Mouse (Mus musculus): Measurements from ENCODE around the gene Ift22. TPM values are rescaled to one million over a fixed set of nuclear protein-coding genes. Genes with fewer than 3 reads are reported as not detected.
"Not testable (repeated sequence)": the region's sequence is repeated elsewhere in the genome, so short reads cannot be mapped to it uniquely, and the experiment has no call there.

The Ift22 gene
- polyA plus RNA-seq, 1 experiment from 2014 or later: 45.9 TPM

DNA sequence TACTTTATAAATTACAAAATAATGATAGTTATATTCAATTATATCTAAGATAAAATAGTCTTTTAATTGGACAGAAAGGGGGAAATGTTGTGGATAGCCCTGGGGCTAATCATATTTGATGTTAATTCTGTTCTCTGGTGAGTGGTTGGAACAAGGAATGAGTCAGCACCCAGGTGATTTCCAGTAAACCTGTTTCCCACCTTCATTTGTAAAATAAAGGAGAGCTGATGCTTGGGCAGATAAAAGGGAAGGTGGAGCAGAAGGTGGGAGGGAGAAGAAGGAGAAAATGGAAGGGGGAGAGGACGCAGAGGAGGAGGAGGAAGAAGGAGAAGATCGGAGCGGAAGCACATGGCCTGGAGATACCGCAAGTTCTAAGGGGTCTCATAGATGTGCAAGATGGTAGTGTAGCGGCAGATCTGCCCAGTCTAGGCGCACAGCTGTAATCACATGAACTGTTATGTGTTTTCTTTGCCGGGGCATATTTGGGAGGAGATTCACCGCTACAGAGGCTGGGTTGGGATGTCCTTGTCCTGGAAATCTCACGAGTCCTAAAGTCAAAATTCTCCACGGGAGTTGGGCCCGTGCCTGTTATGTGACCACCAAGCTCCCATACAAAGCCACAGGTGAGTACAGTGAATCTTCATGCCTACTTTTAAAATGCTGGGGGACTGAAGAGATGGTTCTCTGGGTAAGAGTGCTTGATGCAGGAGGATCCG is 33.1 kb downstream of the Ift22 start:
- H3K27me3 ChIP-seq (ENCODE audit: control insufficient read depth, insufficient read depth, low read length): no peaks in the 10 kb centered on the region
- H3K9me3 ChIP-seq (ENCODE audit: control insufficient read depth, low read length): no peaks in the 10 kb centered on the region
- no peak overlapping the region for H3K9ac ChIP-seq (ENCODE audit: low read length)
- peaks cover 0 to 2% of the 10 kb centered on the region in 2 experiments; a peak in 1 of 4 replicates for H3K4me1 ChIP-seq (ENCODE audit: control insufficient read depth in 2 of 2, insufficient read depth in 2 of 2, low read length in 2 of 2)
- ATAC-seq (ENCODE audit: insufficient number of reproducible peaks, insufficient read depth, low FRiP score, low read depth): no peak
- H3K36me3 ChIP-seq (ENCODE audit: control insufficient read depth, insufficient read depth, low read length): no peaks in the 10 kb centered on the region
- WGBS: 81% methylated on average over 12 of the region's 12 CpGs
- H3K4me2 ChIP-seq (ENCODE audit: low read length): no peak overlapping the region
- H3K4me3 ChIP-seq (ENCODE audit: control insufficient read depth in 1 of 2, insufficient read depth in 1 of 2, low read depth in 1 of 2, low read length in 2 of 2): no peak overlapping the region
- no peak overlapping the region for H3K27ac ChIP-seq (replicated peaks in 1 of 2; ENCODE audit: control insufficient read depth in 1 of 2, insufficient read depth in 1 of 2, low read depth in 2 of 2, low read length in 2 of 2)

GRCm38 (mm10) chr5:136942781-136943180 is 34.8 kb downstream of the Ift22 start:
- Histone ChIP-seq H3K4me2 (ENCODE audit: low read length) (no peak overlapping the region), H3K36me3 (ENCODE audit: control insufficient read depth, insufficient read depth, low read length) (no peaks in the 10 kb centered on the region), H3K4me3 (ENCODE audit: control insufficient read depth in 1 of 2, insufficient read depth in 1 of 2, low read depth in 1 of 2, low read length in 2 of 2) (no peak overlapping the region), H3K27ac (replicated peaks in 1 of 2; ENCODE audit: control insufficient read depth in 1 of 2, insufficient read depth in 1 of 2, low read depth in 2 of 2, low read length in 2 of 2) (no peak overlapping the region), H3K9me3 (ENCODE audit: control insufficient read depth, low read length) (no peaks in the 10 kb centered on the region), H3K9ac (ENCODE audit: low read length) (no peak overlapping the region), H3K27me3 (ENCODE audit: control insufficient read depth, insufficient read depth, low read length) (no peaks in the 10 kb centered on the region), H3K4me1 (ENCODE audit: control insufficient read depth in 2 of 2, insufficient read depth in 2 of 2, low read length in 2 of 2) (peaks cover 0 to 2% of the 10 kb centered on the region in 2 experiments; a peak in 1 of 4 replicates)
- ATAC-seq (ENCODE audit: insufficient number of reproducible peaks, insufficient read depth, low FRiP score, low read depth): no peak
- WGBS: 62% methylated on average over 3 of the region's 3 CpGs

- 81% methylated on average over 2 of the region's 2 CpGs for WGBS
- Histone ChIP-seq H3K27ac (replicated peaks in 1 of 2; ENCODE audit: control insufficient read depth in 1 of 2, insufficient read depth in 1 of 2, low read depth in 2 of 2, low read length in 2 of 2) (no peak overlapping the region), H3K9me3 (ENCODE audit: control insufficient read depth, low read length) (no peaks in the 10 kb centered on the region), H3K4me2 (ENCODE audit: low read length) (no peak overlapping the region), H3K4me1 (ENCODE audit: control insufficient read depth in 2 of 2, insufficient read depth in 2 of 2, low read length in 2 of 2) (peaks cover 0 to 2% of the 10 kb centered on the region in 2 experiments; a peak in 1 of 4 replicates), H3K36me3 (ENCODE audit: control insufficient read depth, insufficient read depth, low read length) (no peaks in the 10 kb centered on the region), H3K9ac (ENCODE audit: low read length) (no peak overlapping the region), H3K4me3 (ENCODE audit: control insufficient read depth in 1 of 2, insufficient read depth in 1 of 2, low read depth in 1 of 2, low read length in 2 of 2) (no peak overlapping the region), H3K27me3 (ENCODE audit: control insufficient read depth, insufficient read depth, low read length) (no peaks in the 10 kb centered on the region)
- no peak for ATAC-seq (ENCODE audit: insufficient number of reproducible peaks, insufficient read depth, low FRiP score, low read depth)
These were observed 35.4 kb downstream of the Ift22 start for GRCm38 (mm10) chr5:136943382-136943781.

DNA sequence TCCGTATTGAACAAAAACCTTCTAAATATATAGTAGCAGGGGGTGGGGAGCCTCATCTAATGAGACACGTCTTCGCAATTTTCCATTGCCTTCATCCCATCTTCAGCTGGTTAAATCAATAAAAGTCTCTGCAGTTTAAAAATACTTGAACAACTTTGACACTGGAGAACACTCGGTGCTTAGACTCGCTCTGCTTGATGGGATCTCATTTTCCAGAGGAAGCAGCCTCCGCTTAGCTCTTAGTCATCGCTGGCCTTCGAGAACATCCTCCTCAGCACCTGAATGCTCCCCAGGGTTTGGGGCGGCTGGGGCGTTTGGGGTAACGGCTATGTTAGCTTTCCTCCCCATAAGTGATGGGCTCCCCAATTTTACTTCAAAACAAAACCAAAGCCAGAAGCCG is 37.1 kb downstream of the Ift22 start:
- Histone ChIP-seq H3K36me3 (ENCODE audit: control insufficient read depth, insufficient read depth, low read length) (no peaks in the 10 kb centered on the region), H3K4me3 (ENCODE audit: control insufficient read depth in 1 of 2, insufficient read depth in 1 of 2, low read depth in 1 of 2, low read length in 2 of 2) (no peak overlapping the region), H3K9me3 (ENCODE audit: control insufficient read depth, low read length) (no peaks in the 10 kb centered on the region), H3K4me1 (ENCODE audit: control insufficient read depth in 2 of 2, insufficient read depth in 2 of 2, low read length in 2 of 2) (peaks cover 0 to 2% of the 10 kb centered on the region in 2 experiments; a peak in 1 of 4 replicates), H3K9ac (ENCODE audit: low read length) (no peak overlapping the region), H3K27me3 (ENCODE audit: control insufficient read depth, insufficient read depth, low read length) (no peaks in the 10 kb centered on the region), H3K4me2 (ENCODE audit: low read length) (no peak overlapping the region), H3K27ac (replicated peaks in 1 of 2; ENCODE audit: control insufficient read depth in 1 of 2, insufficient read depth in 1 of 2, low read depth in 2 of 2, low read length in 2 of 2) (no peak overlapping the region)
- WGBS: 65% methylated on average over 12 of the region's 12 CpGs
- no peak for ATAC-seq (ENCODE audit: insufficient number of reproducible peaks, insufficient read depth, low FRiP score, low read depth)

DNA sequence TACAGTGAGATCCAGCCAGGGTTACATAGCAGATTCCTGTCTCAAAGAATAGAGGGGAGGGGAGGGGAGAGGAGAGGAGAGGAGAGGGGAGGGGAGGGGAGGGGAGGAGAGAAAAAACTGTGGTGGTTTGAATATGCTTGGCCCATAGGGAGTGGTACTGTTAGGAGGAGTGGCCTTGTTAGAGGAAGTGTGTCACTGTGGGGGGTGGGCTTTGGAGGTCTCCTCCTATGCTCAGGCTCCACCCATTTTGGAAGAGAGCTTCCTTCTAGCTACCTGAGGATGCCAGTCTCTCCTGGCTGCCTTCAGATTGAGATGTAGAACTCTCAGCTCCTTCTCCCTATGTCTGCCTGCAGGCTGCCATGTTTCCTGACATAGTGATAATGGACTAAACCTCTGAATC is 39.9 kb downstream of the Ift22 start:
- H3K9me3 ChIP-seq (ENCODE audit: control insufficient read depth, low read length): no peaks in the 10 kb centered on the region
- H3K27me3 ChIP-seq (ENCODE audit: control insufficient read depth, insufficient read depth, low read length): no peaks in the 10 kb centered on the region
- no peak for ATAC-seq (ENCODE audit: insufficient number of reproducible peaks, insufficient read depth, low FRiP score, low read depth)

DNA sequence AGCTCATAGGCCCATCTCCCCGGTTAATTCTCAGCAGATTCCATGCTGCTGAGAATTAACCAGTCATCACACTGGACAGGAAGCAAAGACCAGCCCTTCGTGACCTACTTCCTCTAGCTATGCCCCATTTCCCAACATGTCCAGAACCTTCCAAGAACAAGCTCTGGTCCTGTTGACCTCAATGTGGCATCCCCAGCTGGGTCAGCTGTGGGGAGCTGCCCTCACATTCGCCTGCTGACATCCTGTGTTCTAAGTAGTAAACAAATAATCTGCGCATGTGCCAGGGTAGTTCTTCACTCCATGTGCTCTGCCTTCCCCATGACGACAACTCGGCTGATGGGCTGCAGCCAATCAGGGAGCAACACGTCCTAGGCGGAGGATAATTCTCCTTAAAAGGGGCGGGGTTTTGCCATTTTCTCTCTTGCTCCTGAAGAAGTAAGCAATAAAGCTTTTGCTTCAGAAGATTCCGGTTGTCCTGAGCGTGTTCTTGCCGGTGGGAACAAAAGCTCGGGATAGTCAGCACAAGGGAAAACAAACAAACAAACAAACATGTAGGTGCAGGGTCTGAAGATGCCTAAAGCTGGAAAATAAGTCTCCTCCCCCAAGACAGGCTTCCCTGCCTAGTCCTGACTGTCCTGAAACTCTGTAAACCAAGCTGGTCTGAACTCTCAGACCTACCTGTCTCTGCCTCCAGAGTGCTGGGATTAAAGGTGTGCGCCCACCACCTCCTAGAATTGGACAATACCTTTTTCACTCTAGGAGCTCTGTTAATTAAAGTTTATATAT is 41.8 kb downstream of the Ift22 start:
- not testable (repeated sequence) for H3K4me3 ChIP-seq (ENCODE audit: control insufficient read depth in 1 of 2, insufficient read depth in 1 of 2, low read depth in 1 of 2, low read length in 2 of 2); H3K9me3 ChIP-seq (ENCODE audit: control insufficient read depth, low read length); H3K27ac ChIP-seq (replicated peaks in 1 of 2; ENCODE audit: control insufficient read depth in 1 of 2, insufficient read depth in 1 of 2, low read depth in 2 of 2, low read length in 2 of 2); H3K9ac ChIP-seq (ENCODE audit: low read length); H3K36me3 ChIP-seq (ENCODE audit: control insufficient read depth, insufficient read depth, low read length); ATAC-seq (ENCODE audit: insufficient number of reproducible peaks, insufficient read depth, low FRiP score, low read depth); H3K4me1 ChIP-seq (ENCODE audit: control insufficient read depth in 2 of 2, insufficient read depth in 2 of 2, low read length in 2 of 2); H3K4me2 ChIP-seq (ENCODE audit: low read length); H3K27me3 ChIP-seq (ENCODE audit: control insufficient read depth, insufficient read depth, low read length)
- WGBS: 83% methylated on average over 14 of the region's 14 CpGs

More for the DNA sequence above, 39.9 kb downstream of the Ift22 start:
- no peaks in the 10 kb centered on the region for H3K4me1 ChIP-seq (ENCODE audit: control insufficient read depth in 2 of 2, insufficient read depth in 2 of 2, low read length in 2 of 2)
- no peak overlapping the region for H3K27ac ChIP-seq (replicated peaks in 1 of 2; ENCODE audit: control insufficient read depth in 1 of 2, insufficient read depth in 1 of 2, low read depth in 2 of 2, low read length in 2 of 2)
- H3K9ac ChIP-seq (ENCODE audit: low read length): no peak overlapping the region
- H3K4me3 ChIP-seq (ENCODE audit: control insufficient read depth in 1 of 2, insufficient read depth in 1 of 2, low read depth in 1 of 2, low read length in 2 of 2): no peak overlapping the region
- no peak overlapping the region for H3K4me2 ChIP-seq (ENCODE audit: low read length)
- no peaks in the 10 kb centered on the region for H3K36me3 ChIP-seq (ENCODE audit: control insufficient read depth, insufficient read depth, low read length)

DNA sequence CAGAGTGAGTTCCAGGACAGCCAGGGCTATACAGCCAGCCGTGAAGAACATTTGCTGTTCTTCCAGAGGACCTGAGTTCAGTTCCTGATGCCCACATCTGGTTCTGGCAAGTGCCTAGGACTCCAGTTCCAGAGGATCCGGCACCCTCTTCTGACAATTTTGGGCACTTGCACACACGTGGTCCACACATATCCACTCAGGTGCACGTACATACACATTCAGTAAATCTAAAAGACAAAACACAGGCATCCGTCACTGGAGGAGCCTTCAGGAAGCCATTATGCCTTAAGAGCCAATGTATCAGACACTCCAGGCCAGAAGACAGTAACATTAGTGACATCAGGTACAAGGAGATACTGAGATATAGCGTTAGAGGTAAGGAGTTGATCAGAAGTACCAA is 42.6 kb downstream of the Ift22 start:
- H3K4me1 ChIP-seq (ENCODE audit: control insufficient read depth in 2 of 2, insufficient read depth in 2 of 2, low read length in 2 of 2): peaks cover 3 to 8% of the 10 kb centered on the region in 2 experiments; a peak in 3 of 4 replicates
- no peaks in the 10 kb centered on the region for H3K27me3 ChIP-seq (ENCODE audit: control insufficient read depth, insufficient read depth, low read length)
- H3K36me3 ChIP-seq (ENCODE audit: control insufficient read depth, insufficient read depth, low read length): no peaks in the 10 kb centered on the region
- H3K9ac ChIP-seq (ENCODE audit: low read length): no peak overlapping the region
- H3K9me3 ChIP-seq (ENCODE audit: control insufficient read depth, low read length): no peaks in the 10 kb centered on the region
- no peak overlapping the region for H3K4me2 ChIP-seq (ENCODE audit: low read length)
- 78% methylated on average over 6 of the region's 6 CpGs for WGBS
- no peak overlapping the region for H3K4me3 ChIP-seq (ENCODE audit: control insufficient read depth in 1 of 2, insufficient read depth in 1 of 2, low read depth in 1 of 2, low read length in 2 of 2)
- no peak for ATAC-seq (ENCODE audit: insufficient number of reproducible peaks, insufficient read depth, low FRiP score, low read depth)
- H3K27ac ChIP-seq (replicated peaks in 1 of 2; ENCODE audit: control insufficient read depth in 1 of 2, insufficient read depth in 1 of 2, low read depth in 2 of 2, low read length in 2 of 2): no peak overlapping the region

Data from heart, embryonic 14.5 days (tissue).